Mouse (Mus musculus) adrenal gland, adult (tissue): ENCODE results near the gene Fam184b.
"Not testable (repeated sequence)": the region's sequence is repeated elsewhere in the genome, so short reads cannot be mapped to it uniquely, and the experiment has no call there.

ENCODE experiments used
- DNase-seq, 2 experiments: peaks; one replicate each; pipeline ENCODE4 v3.0.0; 2022 to 2023; ENCODE audit warnings: low spot score in 1 of 2; ENCODE audit not compliant: inconsistent age in 2 of 2

The Fam184b gene

DNA sequence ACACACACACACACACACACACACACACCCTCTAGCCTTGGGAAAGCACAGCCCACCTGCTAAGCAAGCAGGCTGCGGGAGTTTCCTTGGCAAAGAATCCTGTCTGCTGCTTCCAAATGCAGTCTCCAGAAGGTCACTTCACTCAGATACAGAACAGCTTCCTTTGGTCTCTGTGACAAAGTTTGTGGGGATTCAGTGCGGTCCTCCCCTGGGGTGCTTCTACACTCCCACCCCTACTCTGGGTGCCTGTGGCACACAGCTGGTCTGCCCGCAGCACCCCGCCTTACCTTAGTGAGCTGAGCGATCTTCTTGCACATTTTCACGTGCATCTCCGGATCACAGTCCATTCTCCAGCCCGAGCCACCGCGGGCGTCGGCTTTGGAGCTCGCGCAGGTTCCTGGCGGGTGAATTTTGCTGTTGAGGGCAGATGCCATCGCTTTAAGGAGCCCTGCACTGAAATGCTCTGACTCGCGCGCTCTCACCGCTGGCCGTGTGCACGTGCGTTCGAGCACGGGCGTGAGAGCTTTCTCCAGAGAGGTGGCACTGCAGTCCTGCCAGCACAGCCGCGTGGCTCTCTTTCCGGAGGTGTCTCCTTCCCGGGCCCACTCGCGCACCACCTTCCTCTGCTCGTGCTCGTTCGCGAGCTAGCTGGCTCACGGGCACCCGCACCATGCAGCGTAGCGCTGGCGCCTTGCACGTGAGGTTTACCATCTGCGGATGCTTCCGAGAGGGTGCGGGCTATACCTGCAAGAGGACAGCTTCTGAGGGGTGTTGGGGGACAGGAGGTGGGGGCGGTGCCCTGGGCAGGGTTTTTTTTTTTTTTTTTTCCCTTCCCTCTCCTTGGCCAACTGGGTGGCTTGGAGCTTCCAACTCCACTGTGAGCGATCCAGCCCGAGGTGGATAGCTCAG is at the start of gene Fam184b:
TSS of gene Fam184b (minus strand) at position 809 of the 909 bp plus-strand sequence.
- DNase-seq, result peak; percentile 22 to 63

DNA sequence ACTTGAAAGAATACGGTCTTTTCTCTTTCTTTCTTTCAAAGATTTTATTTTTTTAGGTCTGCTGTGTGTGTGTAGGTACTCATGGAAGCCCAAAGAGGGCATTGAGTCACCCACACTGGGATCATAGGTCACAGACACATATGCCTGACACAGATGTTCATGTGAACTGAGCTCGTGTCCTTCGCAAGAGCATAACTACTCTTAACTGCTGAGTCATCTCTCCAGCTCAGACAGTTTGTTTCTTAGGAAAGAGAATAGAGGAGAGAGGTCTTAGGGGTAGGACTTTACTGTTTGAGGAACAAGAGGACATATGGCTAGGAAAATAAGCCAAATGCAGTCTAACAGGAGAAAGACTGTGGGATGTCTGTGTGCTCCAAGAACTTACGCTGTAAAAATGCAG is 49.7 kb upstream of the Fam184b start:
- no peak for DNase-seq

DNA sequence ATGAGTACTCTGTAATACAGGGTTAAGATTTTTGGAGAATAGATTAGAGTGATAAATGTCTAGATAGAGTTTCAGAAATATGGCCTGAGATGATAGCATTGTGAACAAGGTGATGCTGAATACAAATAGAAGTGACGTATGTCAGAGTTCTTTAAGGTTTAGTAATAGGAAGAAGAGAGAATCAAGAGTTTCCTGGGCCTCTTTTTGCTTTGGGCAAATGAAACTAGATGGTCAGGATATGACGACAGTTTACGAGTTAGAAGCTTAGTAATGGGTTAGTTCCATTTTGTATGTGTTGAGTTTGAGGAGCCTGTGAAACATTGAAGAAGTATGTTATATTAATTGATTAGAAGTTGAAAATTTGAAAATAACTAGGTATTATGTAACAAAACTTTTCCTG is 46.8 kb upstream of the Fam184b start:
- DNase-seq, result no peak

DNA sequence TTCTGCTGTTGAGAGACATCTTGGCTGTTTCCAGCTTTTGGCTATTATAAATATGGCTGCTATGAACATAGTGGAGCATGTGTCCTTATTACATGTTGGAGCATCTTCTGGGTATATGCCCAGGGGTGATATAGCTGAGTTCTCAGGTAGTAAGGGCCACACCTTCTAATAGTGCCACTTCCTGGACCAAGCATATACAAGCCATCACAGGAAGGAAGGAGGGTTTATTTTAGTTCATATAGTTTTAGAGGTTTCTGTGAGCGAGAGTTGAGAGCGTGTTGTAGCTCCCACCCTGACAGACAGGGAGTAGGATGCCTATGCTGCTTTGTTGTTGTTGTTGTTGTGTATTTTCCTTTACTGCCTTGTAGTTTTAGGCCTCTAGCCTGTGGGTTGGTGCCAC is 45.8 kb upstream of the Fam184b start:
- no peak for DNase-seq

GRCm38 (mm10) chr5:45683388-45683787 is 44.0 kb upstream of the Fam184b start:
- no peak for DNase-seq

DNA sequence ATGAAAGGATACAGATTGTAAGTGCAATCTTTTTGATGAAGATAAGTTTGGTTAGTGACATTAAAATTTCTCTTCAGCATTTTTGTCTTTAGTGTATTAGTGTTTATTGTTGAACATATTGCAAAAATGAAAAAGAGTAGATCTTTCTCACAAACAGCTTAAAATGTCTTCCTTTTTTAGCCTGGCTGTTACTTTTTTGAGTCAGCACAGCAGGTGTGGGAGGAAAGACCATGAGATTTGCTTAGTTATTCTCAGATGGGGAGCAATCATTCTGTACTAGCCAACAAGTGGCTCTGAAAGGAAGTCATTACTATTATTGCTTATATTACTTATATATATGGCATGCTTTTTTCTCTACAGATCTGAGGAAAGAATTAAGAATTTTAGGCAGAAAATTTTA is 40.5 kb upstream of the Fam184b start:
- DNase-seq, result no peak

- no peak for DNase-seq
Observed at GRCm38 (mm10) chr5:45677639-45678038, 38.2 kb upstream of the Fam184b start.

- DNase-seq, result no peak
Observed at GRCm38 (mm10) chr5:45675032-45675431, 35.6 kb upstream of the Fam184b start.

DNA sequence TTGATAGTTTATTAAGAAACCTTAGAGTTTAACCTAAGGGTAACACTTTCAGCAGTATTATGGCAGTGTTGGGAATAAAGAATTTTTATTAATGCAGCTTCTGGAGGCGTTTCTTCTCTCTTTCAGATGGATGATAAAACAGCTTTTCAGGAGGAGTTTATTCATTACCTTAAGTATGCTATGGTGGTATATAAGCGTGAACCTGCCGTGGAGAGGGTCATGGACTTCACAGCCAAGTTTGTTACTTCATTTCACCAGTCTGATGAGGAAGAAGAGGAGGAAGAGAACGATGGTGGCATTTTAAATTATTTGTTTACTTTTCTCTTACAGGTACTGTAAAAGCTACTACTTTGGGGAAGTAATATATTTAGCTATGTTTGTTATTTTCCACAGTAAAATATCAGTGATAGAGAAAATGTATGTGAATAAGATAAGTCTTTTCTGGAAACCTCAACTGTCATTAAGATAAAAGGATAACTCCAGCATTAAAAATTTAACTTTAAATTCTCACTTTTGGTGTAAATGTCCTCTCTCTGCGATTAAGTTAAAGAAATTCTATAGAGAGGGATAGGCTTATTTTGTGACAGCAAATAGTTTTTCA is 31.6 kb upstream of the Fam184b start:
- DNase-seq, result no peak

DNA sequence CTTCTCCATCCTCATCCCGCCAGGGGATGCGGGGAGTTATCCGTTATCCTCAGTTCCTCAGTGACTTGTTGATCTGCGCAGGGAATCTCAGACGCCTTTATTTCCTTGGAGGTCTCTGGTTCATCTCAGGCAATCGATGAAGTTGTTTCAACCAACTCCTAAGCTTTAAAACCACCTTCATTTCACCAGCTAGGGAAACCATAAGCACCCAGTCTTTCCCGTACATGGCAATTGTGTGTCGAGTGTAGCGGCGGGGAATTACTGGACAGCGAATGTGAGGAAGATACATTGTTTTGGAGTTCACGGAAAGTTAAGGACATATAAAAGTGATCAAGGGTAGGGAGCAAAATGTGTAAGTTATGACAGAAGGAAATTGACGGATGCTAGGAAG is 30.9 kb upstream of the Fam184b start:
- no peak for DNase-seq

GRCm38 (mm10) chr5:45669598-45670279 is 30.3 kb upstream of the Fam184b start, which contains the start of gene Ncapg:
Gene Ncapg, plus strand, starts transcription at chr5:45669919.
- peak; percentile 99 to 100 for DNase-seq

- no peak for DNase-seq
Observed at GRCm38 (mm10) chr5:45669234-45669597, 29.8 kb upstream of the Fam184b start.

GRCm38 (mm10) chr5:45668831-45669230 is 29.4 kb upstream of the Fam184b start:
- peak in 1 of 2 experiments; percentile 32 for DNase-seq

- DNase-seq, result peak in 1 of 2 experiments; percentile 47
Observed at GRCm38 (mm10) chr5:45668324-45668723, 28.9 kb upstream of the Fam184b start.

- not testable (repeated sequence) for DNase-seq
Observed at GRCm38 (mm10) chr5:45658406-45658805, 19.0 kb upstream of the Fam184b start.

GRCm38 (mm10) chr5:45651026-45651703 is 11.8 kb upstream of the Fam184b start:
- DNase-seq, result no peak

GRCm38 (mm10) chr5:45639715-45640092 is 290 bp upstream of the Fam184b start:
- peak in 1 of 2 experiments; percentile 20 for DNase-seq

- no peak for DNase-seq
Observed at GRCm38 (mm10) chr5:45638378-45638777, 1.0 kb downstream of the Fam184b start.

- DNase-seq, result no peak
Observed at GRCm38 (mm10) chr5:45629470-45629869, 9.9 kb downstream of the Fam184b start.

DNA sequence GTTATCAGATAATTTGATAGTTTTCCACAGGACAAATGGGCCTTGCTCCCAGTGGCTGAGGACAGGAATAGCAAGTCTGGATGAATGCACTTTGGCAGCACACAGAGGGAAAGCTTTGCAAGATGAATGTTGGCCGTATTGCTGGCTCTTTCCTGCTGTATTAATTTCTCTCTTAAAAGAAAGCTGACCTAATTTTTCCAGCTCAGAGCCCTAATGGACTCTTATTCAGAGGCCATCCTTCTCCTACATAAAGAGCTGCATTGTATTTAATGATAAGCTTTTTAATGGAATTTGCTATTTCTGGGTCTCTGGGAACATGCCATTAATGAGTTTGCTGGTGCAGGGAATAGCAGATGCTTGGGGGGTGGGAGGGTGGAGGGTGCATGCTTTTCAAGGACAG is 11.6 kb downstream of the Fam184b start:
- no peak for DNase-seq

GRCm38 (mm10) chr5:45621511-45621910 is 17.9 kb downstream of the Fam184b start:
- no peak for DNase-seq
